Mouse (Mus musculus): Measurements from ENCODE around the gene Oxct2b. TPM values are rescaled to one million over a fixed set of nuclear protein-coding genes. Genes with fewer than 3 reads are reported as not detected.

Oxct2b gene
- total RNA-seq, 2 experiments from 2014 or later = 0.53 TPM; not detected in 1

DNA sequence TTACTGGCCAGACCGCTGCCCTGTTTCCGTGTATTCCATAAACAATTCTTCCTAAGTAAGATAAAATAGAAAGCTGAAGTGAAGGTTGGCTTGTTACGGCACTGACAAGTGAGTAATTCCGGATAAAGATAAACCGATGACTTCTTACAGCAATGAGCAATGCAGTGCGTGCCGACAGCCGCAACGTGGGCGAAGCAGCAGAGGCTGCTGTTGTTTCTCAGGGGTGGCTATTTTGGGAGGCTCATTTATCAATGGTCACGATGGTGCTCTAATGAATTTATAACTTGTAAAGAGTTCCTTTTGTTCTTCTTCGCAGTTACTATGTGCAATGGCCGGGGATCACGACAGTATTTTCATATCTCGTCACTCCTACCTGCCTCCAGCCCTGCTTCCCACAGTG, 48.1 kb downstream of the Oxct2b start:
- DNase-seq (ENCODE audit: extremely low spot score in 1 of 2, low spot score in 2 of 2) = no peak
- intact Hi-C loops (cut with DNase I) = no loop called here

Other genes starting within 250 kb of the Oxct2b start
- gene Cap1, start 230.2 kb upstream of the Oxct2b start, total RNA-seq (2021) = 100 to 1,000 TPM; 203 to 204 TPM
- 10 to 100 TPM; 47.0 to 58.6 TPM for gene Mfsd2a, start 155.1 kb upstream of the Oxct2b start, total RNA-seq (2021)
- 10 to 100 TPM; 35.0 to 39.2 TPM for gene Mycl, start 120.6 kb upstream of the Oxct2b start, total RNA-seq (2021)
- 10 to 100 TPM; 21.4 to 26.6 TPM for gene Trit1, start 99.7 kb upstream of the Oxct2b start, total RNA-seq (2021)
- gene Bmp8b, start 11.1 kb upstream of the Oxct2b start, total RNA-seq (2021) = under 1 TPM; 0.26 to 0.54 TPM
- gene Ppie, start 23.7 kb downstream of the Oxct2b start, total RNA-seq (2021) = 10 to 100 TPM; 18.8 to 22.7 TPM
- 100 to 1,000 TPM; 234 to 238 TPM for gene Hpcal4, start 67.0 kb downstream of the Oxct2b start, total RNA-seq (2021)
- gene Nt5c1a, start 85.2 kb downstream of the Oxct2b start, total RNA-seq (2021) = 1 to 10 TPM; 8.2 to 8.6 TPM
- 1 to 10 TPM; 6.6 to 7.2 TPM for gene Heyl, start 117.3 kb downstream of the Oxct2b start, total RNA-seq (2021)
- 10 to 100 TPM; 42.4 to 47.5 TPM for gene Pabpc4, start 146.1 kb downstream of the Oxct2b start, total RNA-seq (2021)
- not detected for gene Oxct2a, start 207.4 kb downstream of the Oxct2b start, total RNA-seq (2021)
- gene Bmp8a, start 227.0 kb downstream of the Oxct2b start, total RNA-seq (2021) = under 1 TPM in 1 of 2 experiments, not detected in 1; 0.13 TPM

Data from left cerebral cortex, postnatal 10 days (tissue).